Mouse (Mus musculus) cerebellum, adult 8-10 months (tissue): Measurements from ENCODE around the gene Rrp8.
"Not testable (repeated sequence)": the region's sequence is repeated elsewhere in the genome, so short reads cannot be mapped to it uniquely, and the experiment has no call there.

Experiments used
- DNase-seq: peaks from one replicate; pipeline ENCODE4 v3.0.0; 2022

The Rrp8 gene

GRCm38 (mm10) chr7:105743926-105744590 is 6.9 kb upstream of the Rrp8 start, which contains the start of gene Taf10:
TSS of gene Taf10 (minus strand) at chr7:105744361.
- peak; percentile 78 for DNase-seq

- not testable (repeated sequence) for DNase-seq
Measured at GRCm38 (mm10) chr7:105743246-105743925, 6.2 kb upstream of the Rrp8 start.

GRCm38 (mm10) chr7:105742539-105743215 is 5.5 kb upstream of the Rrp8 start:
- DNase-seq: not testable (repeated sequence)

- no peak for DNase-seq
Measured at GRCm38 (mm10) chr7:105741978-105742377, 4.8 kb upstream of the Rrp8 start.

- no peak for DNase-seq
Measured at GRCm38 (mm10) chr7:105740851-105741250, 3.7 kb upstream of the Rrp8 start.

GRCm38 (mm10) chr7:105740089-105740795 is 3.1 kb upstream of the Rrp8 start:
- no peak for DNase-seq

GRCm38 (mm10) chr7:105738948-105739347 is 1.8 kb upstream of the Rrp8 start:
- DNase-seq: no peak

- no peak for DNase-seq
Measured at GRCm38 (mm10) chr7:105738286-105738685, 1.1 kb upstream of the Rrp8 start.

- DNase-seq: no peak
Measured at GRCm38 (mm10) chr7:105737648-105738047, 463 bp upstream of the Rrp8 start.

- DNase-seq: peak; percentile 90
Measured at GRCm38 (mm10) chr7:105736264-105736901, 802 bp downstream of the Rrp8 start, which contains the start of gene Ilk. TSS of gene Ilk (plus strand) at chr7:105736592.

GRCm38 (mm10) chr7:105735464-105735863 is 1.7 kb downstream of the Rrp8 start:
- DNase-seq: not testable (repeated sequence)

- no peak for DNase-seq
Measured at GRCm38 (mm10) chr7:105734826-105735225, 2.4 kb downstream of the Rrp8 start.

- DNase-seq: no peak
Measured at GRCm38 (mm10) chr7:105733836-105734235, 3.3 kb downstream of the Rrp8 start.

- no peak for DNase-seq
Measured at GRCm38 (mm10) chr7:105728701-105729428, 8.3 kb downstream of the Rrp8 start.

GRCm38 (mm10) chr7:105726980-105727325 is 10.2 kb downstream of the Rrp8 start:
- DNase-seq: no peak

- DNase-seq: peak; percentile 53
Measured at GRCm38 (mm10) chr7:105726144-105726979, 10.8 kb downstream of the Rrp8 start.

GRCm38 (mm10) chr7:105721916-105722315 is 15.3 kb downstream of the Rrp8 start:
- no peak for DNase-seq

GRCm38 (mm10) chr7:105715366-105715765 is 21.8 kb downstream of the Rrp8 start:
- no peak for DNase-seq

GRCm38 (mm10) chr7:105708733-105709132 is 28.5 kb downstream of the Rrp8 start:
- no peak for DNase-seq

- DNase-seq: no peak
Measured at GRCm38 (mm10) chr7:105703816-105704215, 33.4 kb downstream of the Rrp8 start.

- peak; percentile 6 for DNase-seq
Measured at GRCm38 (mm10) chr7:105703184-105703583, 34.0 kb downstream of the Rrp8 start.
